Comparison of ENCODE assay signal across 12 mouse cellular contexts in the genomic region with DNA sequence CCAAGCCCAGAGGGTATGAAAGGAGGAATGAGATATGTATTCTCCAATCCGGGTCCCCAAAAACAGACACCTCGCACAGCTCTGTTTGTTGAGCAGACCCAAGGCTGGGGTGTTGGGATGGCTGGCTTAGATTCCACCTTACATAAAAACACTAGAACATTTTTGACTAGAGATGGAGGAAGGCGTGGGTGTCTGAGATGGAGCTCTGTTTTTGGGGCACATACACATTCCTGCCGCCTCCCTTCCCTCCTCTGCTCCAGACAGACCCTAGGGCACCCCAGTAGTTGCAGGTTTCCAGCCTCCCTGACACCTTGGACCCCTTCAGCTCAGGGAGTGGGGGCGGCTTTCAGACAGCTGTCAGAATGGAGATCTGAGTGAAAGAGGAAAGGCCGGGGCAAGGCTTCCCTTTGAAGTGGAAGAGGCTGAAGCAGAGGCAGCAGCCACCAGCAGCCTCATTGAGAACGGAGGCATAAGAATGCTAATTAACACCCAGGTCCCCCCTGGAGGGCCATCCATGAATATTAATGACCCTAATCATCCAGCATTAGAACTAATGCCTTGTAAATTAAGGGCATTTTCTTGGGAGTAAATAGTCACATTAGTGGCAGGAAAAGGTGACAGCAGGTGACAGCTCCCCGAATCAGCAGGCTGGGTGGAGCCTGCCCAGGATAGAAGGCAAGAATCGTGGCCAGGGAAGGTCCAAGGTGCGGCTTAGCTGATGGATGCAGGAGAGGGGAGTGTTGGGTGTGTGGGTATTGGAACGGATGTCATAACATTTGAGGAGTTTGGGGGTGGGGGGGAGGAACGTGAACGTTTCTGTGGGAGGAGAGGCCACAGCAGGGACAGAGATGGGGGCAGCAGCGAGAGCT. TPM values are rescaled to one million over a fixed set of nuclear protein-coding genes. Genes with fewer than 3 reads are reported as not detected.
A peak's percentile ranks its signal among the peaks of the same experiment; 100 is the strongest.
DNase-seq lines count a peak whose midpoint lies in the region; ATAC-seq and TF ChIP-seq lines count a peak whose summit lies in the region.
"Had no signal": no experiment of that assay in that cellular context is flagged by ENCODE, and none has a peak within 500 bp of the region (broad histone marks: within the 10 kb centered on the region; RNA-seq: fewer than 3 reads in every experiment).

No protein-coding gene starts in this region.

- no peak for TF ChIP-seq POLR2A in brain, embryonic 14.5 days (IDR thresholded peaks at IDR 0.05; ENCODE audit: borderline replicate concordance, extremely low read depth, insufficient read depth, insufficient read length, poor library complexity, severe bottlenecking)

- no peak for ATAC-seq in neural tube, embryonic 15.5 days (ENCODE audit: low FRiP score)
- ATAC-seq in heart, embryonic 12.5 days (ENCODE audit: insufficient number of reproducible peaks, low FRiP score), result no peak

- no peaks in the 10 kb centered on the region for H3K36me3 ChIP-seq in neural tube, embryonic 15.5 days
- no peaks in the 10 kb centered on the region for H3K36me3 ChIP-seq in heart, embryonic 12.5 days
- H3K36me3 ChIP-seq: liver, embryonic 15.5 days had no signal

- no peak overlapping the region for H3K9ac ChIP-seq in neural tube, embryonic 15.5 days (replicated peaks)
- no peak overlapping the region for H3K9ac ChIP-seq in heart, embryonic 12.5 days
- H3K9ac ChIP-seq: liver, embryonic 15.5 days had no signal

- H3K4me3 ChIP-seq in layer of hippocampus, adult 2 months, result no peak overlapping the region
- no peak overlapping the region for H3K4me3 ChIP-seq in neural tube, embryonic 15.5 days (replicated peaks)
- no peak overlapping the region for H3K4me3 ChIP-seq in heart, embryonic 12.5 days
- H3K4me3 ChIP-seq: liver, embryonic 15.5 days had no signal

- peaks cover 23% of the 10 kb centered on the region for H3K4me1 ChIP-seq in neural tube, embryonic 15.5 days
- peaks cover 5% of the 10 kb centered on the region for H3K4me1 ChIP-seq in heart, embryonic 12.5 days (replicated peaks)

- TF ChIP-seq CTCF in layer of hippocampus, adult 2 months (conservative IDR thresholded peaks at IDR 0.05), result no peak
- TF ChIP-seq CTCF in brain, embryonic 14.5 days (IDR thresholded peaks at IDR 0.05; ENCODE audit: borderline replicate concordance, extremely low read depth, insufficient read depth, insufficient read length), result no peak

- H3K27ac ChIP-seq in layer of hippocampus, adult 2 months, result peak overlapping the region; percentile 92
- peak overlapping the region; percentile 45; the same call in 1 of the 2 replicates for H3K27ac ChIP-seq in neural tube, embryonic 15.5 days (replicated peaks)
- no peak overlapping the region for H3K27ac ChIP-seq in heart, embryonic 12.5 days (ENCODE audit: poor library complexity, severe bottlenecking)
- H3K27ac ChIP-seq: liver, embryonic 15.5 days; macrophage had no signal

- no peak overlapping the region for H3K4me2 ChIP-seq in neural tube, embryonic 15.5 days
- no peak overlapping the region for H3K4me2 ChIP-seq in heart, embryonic 12.5 days
- H3K4me2 ChIP-seq: liver, embryonic 15.5 days had no signal

- H3K27me3 ChIP-seq in neural tube, embryonic 15.5 days (replicated peaks), result no peaks in the 10 kb centered on the region
- peaks cover 30% of the 10 kb centered on the region for H3K27me3 ChIP-seq in heart, embryonic 12.5 days (replicated peaks)
- H3K27me3 ChIP-seq: CH12.LX had no signal

- peak; percentile 46 to 61 for DNase-seq in layer of hippocampus, adult 2 months (ENCODE audit: low spot score in 2 of 2)
- DNase-seq in layer of hippocampus, postnatal 10 days (ENCODE audit: low spot score in 2 of 2), result no peak
- DNase-seq in brain, embryonic 14.5 days (ENCODE audit: low read depth), result peak; percentile 72
- DNase-seq in left cerebral cortex, adult 9 months (ENCODE audit: low spot score in 2 of 2), result peak; percentile 62 to 84
- DNase-seq in adipocyte (ENCODE audit: low spot score), result no peak
- DNase-seq: embryo, embryonic 11 days; kidney, adult 18-20 months had no signal

- H3K9me3 ChIP-seq in neural tube, embryonic 15.5 days (replicated peaks), result no peaks in the 10 kb centered on the region
- H3K9me3 ChIP-seq in heart, embryonic 12.5 days (replicated peaks), result no peaks in the 10 kb centered on the region
- H3K9me3 ChIP-seq: liver, embryonic 15.5 days had no signal

- 7% methylated on average over 14 of the region's 14 CpGs for WGBS in neural tube, embryonic 15.5 days
- 11% methylated on average over 14 of the region's 14 CpGs for WGBS in heart, embryonic 12.5 days

RNA-seq across cellular contexts. Expression of gene Kcnb1, which starts 45.3 kb away (rescaled TPM):
- total RNA-seq in layer of hippocampus, adult 2 months (2021), result 100 to 1,000 TPM; 103 to 105 TPM
- total RNA-seq in layer of hippocampus, postnatal 10 days (2021), result 10 to 100 TPM; 57.1 to 59.2 TPM
- polyA plus RNA-seq in brain, embryonic 14.5 days (2012; rRNA removed), result 4.5 and 9.2 TPM in 2 replicates
- 3.8 and 3.9 TPM in 2 replicates for polyA plus RNA-seq in neural tube, embryonic 15.5 days (2015; fragmentation: Nextera tagmentation; extraction: Ambion mirVana)
- 0.24 and 0.30 TPM in 2 replicates for polyA plus RNA-seq in heart, embryonic 12.5 days (2016; fragmentation: Nextera tagmentation; extraction: Ambion mirVana)

Comparison
In these comparisons a context has a peak if more than half of its experiments do, and no peak if none do; other contexts are left out.
1. DNase-seq: peak in layer of hippocampus, adult 2 months (2 of 2), brain, embryonic 14.5 days (single experiment) and left cerebral cortex, adult 9 months (2 of 2); none in layer of hippocampus, postnatal 10 days (0 of 2) and adipocyte (single experiment).